Mouse (Mus musculus) fibroblast of lung, adult 2 months (primary cell): ENCODE data around the gene Cry2.

Experiments used
- DNase-seq: peaks from one replicate; pipeline ENCODE4 v3.0.0-alpha.2; 2011; ENCODE audit warnings: low read depth

The Cry2 gene

GRCm38 (mm10) chr2:92370821-92371805, 62.7 kb downstream of the Cry2 start:
- DNase-seq, result no peak

GRCm38 (mm10) chr2:92370375-92370774, 63.5 kb downstream of the Cry2 start:
- no peak for DNase-seq

GRCm38 (mm10) chr2:92367383-92368029, 66.3 kb downstream of the Cry2 start:
- DNase-seq, result no peak

DNA sequence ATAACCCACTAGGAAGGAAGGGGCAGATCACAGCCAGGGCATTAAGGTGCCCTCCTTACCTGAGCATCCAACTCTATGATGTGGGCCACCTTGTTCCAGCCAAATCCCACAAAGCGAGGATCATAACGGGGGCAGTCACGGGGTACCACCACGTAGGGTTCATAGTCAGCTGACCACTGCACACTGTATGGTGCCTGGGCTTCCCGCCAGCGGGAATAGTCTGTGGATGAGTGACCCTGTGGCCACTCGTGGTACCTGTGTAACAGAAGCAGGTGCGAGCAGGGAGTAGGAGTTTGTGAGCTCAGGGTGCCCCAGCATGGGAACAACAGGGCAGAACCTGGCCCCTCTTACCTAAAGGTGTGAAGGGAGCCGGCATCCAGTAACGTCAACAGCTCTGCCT, 68.3 kb downstream of the Cry2 start:
- DNase-seq, result no peak

- no peak for DNase-seq
These were observed 69.8 kb downstream of the Cry2 start for GRCm38 (mm10) chr2:92364086-92364485.

- no peak for DNase-seq
These were observed 71.1 kb downstream of the Cry2 start for GRCm38 (mm10) chr2:92362571-92363228.

DNA sequence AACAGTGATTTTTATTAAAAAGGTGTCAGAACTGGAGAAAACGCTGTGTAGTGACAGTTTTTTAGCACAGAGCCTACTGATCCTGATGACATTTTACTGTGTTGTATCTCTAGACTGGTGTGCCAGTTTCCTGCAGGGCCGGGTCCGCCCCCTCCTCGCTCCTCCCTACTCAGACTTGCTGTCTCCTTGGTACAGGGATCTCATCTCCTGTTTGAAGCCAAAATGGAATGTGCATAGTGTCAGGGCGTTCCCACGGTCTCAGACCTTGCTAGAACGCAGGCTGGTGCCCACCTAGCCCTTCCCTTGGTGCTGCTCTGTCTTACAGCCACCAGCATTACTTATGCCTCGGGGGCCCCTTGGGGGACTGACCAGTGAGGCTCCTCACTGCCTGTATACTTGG, 72.0 kb downstream of the Cry2 start:
- DNase-seq, result no peak

- DNase-seq, result no peak
These were observed 73.0 kb downstream of the Cry2 start for GRCm38 (mm10) chr2:92360893-92361292.

DNA sequence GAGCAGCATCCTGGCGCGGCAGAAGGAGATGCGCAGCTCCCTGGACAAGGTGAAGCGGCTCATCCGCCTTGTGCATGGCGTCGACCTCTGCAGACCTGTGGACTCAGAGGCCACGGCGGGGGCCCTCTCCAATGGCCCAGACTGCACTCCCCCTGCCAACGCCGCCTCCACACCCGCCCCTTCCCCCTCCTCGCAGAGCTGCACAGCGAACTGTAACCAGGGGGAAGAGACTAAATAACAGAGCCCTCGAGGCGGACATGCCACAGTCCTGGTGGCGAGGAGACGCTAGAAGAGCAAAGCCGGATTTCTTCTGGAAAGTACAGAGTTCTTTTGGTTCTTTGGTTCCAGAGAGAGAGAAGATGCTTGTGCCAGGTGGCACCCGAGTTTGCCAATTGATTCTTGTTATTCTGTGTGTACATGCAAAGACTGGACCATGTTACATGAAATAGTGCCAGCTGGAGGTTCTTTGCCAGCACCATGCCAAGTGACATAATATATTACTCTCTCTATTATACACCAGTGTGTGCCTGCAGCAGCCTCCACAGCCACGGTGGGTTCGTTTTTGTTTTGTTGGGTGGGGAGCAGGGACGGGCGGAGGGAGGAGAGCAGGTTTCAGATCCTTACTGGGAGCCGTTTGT, 73.5 kb downstream of the Cry2 start:
- DNase-seq, result no peak

DNA sequence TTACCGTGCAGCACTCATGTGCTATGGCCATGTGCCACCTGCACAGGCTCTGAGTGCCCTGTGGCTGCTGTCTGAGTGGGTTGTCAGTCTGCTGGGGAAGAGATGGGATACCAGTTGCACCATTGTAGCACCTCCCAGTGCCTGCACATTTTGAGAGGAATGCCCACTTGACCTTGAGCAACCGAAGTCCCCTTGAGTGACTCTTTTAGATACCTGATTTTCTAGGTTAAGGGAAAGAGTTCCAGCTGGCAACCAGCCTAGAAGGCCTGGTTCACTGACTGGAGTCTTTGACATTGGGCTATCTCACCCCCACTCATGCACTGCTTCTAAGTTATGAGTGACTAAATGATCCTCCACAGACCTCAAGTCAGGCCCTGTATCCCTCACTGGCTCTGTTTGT, 74.5 kb downstream of the Cry2 start:
- DNase-seq, result no peak

DNA sequence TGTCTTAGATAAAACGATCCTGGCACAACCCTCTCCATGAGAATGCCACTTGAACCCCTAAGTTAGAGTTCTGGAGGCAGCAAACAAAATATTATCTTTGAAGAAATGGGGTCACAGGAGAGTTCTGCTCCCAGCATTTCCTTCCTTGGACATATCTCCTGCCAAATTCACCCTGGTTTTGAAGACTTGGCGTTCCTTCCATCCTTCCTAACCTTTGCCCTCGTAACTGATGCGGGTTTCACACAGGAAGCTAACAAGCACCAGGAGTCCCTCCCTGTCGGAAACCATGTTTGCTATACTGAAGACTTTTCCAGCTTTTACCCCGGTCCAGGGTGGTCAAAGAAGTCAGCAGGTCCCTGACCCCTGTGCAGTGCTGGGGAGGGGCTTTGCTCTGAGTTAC, 79.6 kb downstream of the Cry2 start:
- DNase-seq, result no peak
